Mouse (Mus musculus) urinary bladder, postnatal 4 days (tissue): ENCODE results near the gene Pstk.
"Not testable (repeated sequence)": the region's sequence is repeated elsewhere in the genome, so short reads cannot be mapped to it uniquely, and the experiment has no call there.

Source experiments
- DNase-seq, 2 experiments: peaks; one replicate each; pipeline ENCODE4 v3.0.0; 2021 to 2022; ENCODE audit warnings: low spot score in 2 of 2

Gene Pstk

DNA sequence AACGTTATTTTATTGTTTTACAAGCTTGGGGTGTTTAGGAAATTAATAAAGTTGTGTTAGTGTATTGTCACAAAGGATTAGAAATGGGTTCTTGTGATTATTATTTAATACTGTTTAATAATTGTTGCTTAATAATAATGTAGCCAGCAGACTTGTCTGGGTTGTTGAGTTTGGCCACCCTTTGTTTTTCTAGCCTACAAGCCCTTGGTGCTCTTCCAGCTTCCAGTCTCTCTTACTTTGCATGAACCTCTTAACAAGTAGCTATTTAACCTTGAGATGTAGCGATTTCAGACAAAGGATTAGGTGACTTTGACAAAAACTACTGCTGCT is 41.0 kb downstream of the Pstk start:
- no peak for DNase-seq

DNA sequence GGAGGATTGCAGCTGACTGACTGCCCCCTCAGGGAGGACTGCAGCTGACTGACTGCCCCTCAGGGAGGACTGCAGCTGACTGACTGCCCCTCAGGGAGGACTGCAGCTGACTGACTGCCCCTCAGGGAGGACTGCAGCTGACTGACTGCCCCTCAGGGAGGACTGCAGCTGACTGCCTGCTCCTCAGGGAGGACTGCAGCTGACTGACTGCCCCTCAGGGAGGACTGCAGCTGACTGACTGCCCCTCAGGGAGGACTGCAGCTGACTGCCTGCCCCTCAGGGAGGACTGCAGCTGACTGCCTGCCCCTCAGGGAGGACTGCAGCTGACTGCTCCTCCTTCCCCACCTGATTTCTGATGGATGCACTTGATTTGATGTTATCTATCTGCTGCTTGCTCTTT is 45.8 kb downstream of the Pstk start:
- DNase-seq: not testable (repeated sequence)

DNA sequence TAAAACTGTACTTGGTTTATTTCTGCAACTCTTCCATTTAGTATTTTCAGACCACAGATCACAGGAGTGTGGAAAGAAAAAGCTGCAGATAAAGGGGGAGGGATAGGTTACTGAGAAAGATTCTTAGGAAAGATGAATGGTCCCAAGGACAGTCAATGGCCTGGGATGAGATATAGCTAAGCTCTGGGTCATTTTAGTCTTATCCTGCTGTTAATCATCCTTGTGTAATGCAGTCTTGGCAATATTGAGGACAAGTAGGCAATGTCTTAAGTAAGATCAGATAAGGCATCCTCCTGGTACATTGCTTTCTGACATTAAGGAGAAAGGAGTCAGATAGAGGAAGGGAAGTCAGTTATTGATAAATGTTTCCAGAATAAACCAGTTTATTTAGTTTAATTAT is 46.7 kb downstream of the Pstk start:
- no peak for DNase-seq

DNA sequence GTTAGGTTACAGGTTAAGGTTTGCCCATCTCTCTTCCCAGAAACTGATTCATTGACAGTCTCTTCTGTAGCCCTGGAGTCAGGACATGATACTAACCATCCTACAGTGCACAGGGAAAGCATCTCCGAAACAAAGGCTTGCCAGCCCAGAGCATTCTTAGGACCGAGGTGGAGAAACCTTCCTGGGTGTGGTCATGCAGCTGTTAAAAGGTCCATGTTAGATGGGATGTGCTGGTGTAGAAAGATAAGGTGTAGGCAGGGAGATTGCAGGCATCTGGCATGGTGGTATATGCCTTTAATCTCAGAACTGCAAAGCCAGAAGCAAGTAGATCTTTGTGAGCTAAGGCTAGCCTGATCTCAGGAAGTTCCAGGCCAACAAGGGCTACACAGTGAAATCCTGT is 54.0 kb downstream of the Pstk start:
- no peak for DNase-seq

DNA sequence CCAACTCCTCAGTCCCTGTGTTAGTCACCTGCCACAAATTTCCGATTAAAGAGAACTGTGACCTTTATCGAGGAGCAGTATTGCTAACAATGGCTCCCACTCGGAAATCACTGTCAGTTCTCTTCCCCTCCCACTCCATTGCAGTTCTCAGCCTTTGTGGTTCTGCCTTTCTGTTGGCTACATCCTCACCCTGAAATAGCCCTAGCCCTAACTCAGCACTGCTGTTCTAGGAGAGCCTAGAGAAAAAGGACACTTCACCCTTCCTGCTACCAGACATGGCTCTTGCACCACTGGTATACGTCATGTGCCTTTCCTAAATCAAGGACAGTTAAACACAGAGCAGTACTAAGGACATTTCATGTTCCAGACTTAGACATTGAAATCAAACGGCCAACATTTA is 56.4 kb downstream of the Pstk start:
- no peak for DNase-seq

DNA sequence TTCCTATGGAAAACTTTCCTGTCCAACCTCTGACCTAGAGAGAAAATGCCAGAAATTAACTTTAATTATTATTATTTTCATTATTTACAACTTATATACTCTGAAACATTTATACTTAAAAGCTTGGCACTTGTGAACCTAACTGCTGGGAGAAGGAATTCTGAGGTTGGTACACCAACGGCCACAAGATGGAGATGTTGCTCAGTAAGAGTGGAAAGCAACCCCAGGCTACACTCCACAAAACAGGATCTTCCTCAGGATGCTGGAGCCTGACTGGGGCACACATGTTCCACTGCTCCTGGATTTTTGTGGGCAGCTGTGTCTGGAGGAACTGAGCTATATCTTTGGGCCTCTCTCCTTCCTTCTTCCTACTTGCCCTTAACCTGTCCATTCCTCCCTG is 61.3 kb downstream of the Pstk start:
- no peak for DNase-seq

DNA sequence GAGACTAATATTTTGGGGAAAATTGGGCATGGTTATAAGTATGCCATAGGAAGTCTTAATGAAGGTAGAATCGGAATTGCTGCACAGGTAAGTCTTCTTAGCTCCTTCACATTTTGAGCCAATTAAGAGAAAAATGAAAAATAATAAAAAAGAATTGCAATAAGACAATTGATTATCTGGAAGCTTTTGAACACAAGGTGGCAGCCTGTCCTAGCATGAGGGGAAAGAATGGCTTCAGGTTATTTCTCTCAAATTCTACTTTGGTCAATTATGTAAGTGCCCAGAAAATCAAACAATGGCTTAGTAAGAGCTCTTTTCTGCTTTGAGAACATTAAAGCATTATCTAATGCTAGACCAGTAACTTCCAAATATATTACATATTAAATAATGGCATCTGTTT is 63.3 kb downstream of the Pstk start:
- DNase-seq: no peak

DNA sequence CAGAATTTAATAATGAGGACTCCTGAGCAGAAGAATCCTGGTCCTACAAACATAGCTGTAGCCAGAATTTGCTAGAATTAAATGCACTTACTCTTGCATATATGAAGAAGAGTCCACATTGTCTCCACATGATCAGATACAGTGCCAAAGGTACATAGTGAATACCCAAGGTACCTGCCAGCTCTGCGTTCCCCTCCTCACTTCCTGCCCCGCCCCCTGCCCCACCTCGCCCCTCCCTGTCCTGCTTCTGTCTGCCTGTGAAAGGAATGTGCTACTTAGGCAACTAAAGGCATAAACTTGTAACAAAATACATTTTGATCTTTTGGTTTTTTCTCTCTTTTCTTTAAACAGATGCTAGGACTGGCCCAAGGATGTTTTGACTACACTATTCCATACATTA is 66.1 kb downstream of the Pstk start:
- DNase-seq: no peak
